Mouse (Mus musculus) CH12.LX (cell line): ENCODE data around the gene Rhbg. TPM values are rescaled to one million over a fixed set of nuclear protein-coding genes. Genes with fewer than 3 reads are reported as not detected.

Experiments used
- DNase-seq: peaks from one replicate; pipeline ENCODE4 v3.0.0-alpha.2; 2013; ENCODE audit errors: extremely low read depth
- H3K27ac ChIP-seq: 2 replicates; pipeline ENCODE4 v1.5.1; 2012; ENCODE audit warnings: low read depth, mild to moderate bottlenecking, control low read depth, moderate library complexity; ENCODE audit not compliant: insufficient read depth
- H3K27me3 ChIP-seq: replicated peaks from 2 replicates; pipeline ENCODE3; 2012; ENCODE audit warnings: inconsistent platforms
- H3K36me3 ChIP-seq, 2 experiments: replicated peaks in 1 of 2; 2 replicates each; pipeline versions ENCODE3 to v1.6.1; 2012; ENCODE audit warnings: inconsistent platforms in 1 of 2, low read length in 1 of 2, mild to moderate bottlenecking in 1 of 2, mixed read lengths in 1 of 2, moderate library complexity in 1 of 2; ENCODE audit not compliant: control insufficient read depth in 1 of 2, insufficient read depth in 1 of 2
- H3K4me1 ChIP-seq, 2 experiments: 2 replicates each; pipeline ENCODE4 v1.6.1; 2012; ENCODE audit warnings: inconsistent platforms in 1 of 2, moderate library complexity in 1 of 2; ENCODE audit not compliant: insufficient read depth in 2 of 2, control insufficient read depth in 1 of 2
- H3K4me2 ChIP-seq: 2 replicates; pipeline ENCODE4 v1.6.1; 2012; ENCODE audit warnings: low read depth, mild to moderate bottlenecking, control low read depth; ENCODE audit not compliant: poor library complexity, insufficient read depth, severe bottlenecking
- H3K4me3 ChIP-seq, 3 experiments: fragments of 150-350 bp in 1 of 3; sonication (generic) in 1 of 3; replicated peaks in 1 of 3; 2 replicates each; pipeline versions ENCODE3 to v1.5.1; 2011 to 2012; ENCODE audit warnings: low read depth in 2 of 3, low read length in 2 of 3, mild to moderate bottlenecking in 2 of 3, moderate library complexity in 2 of 3, control low read depth in 1 of 3, improper control_type of control experiment in 1 of 3, inconsistent platforms in 1 of 3, mixed read lengths in 1 of 3; ENCODE audit not compliant: poor library complexity in 1 of 3
- H3K79me2 ChIP-seq: replicated peaks from 2 replicates; pipeline ENCODE4 v1.6.1; 2012; ENCODE audit warnings: mild to moderate bottlenecking, moderate library complexity; ENCODE audit not compliant: control insufficient read depth, poor library complexity, insufficient read depth, severe bottlenecking; ENCODE audit errors: extremely low read depth
- H3K9ac ChIP-seq: 2 replicates; pipeline ENCODE4 v1.6.1; 2012; ENCODE audit warnings: low read depth, mild to moderate bottlenecking, control low read depth, moderate library complexity; ENCODE audit not compliant: insufficient read depth
- H3K9me3 ChIP-seq: replicated peaks from 2 replicates; pipeline ENCODE3; 2012; ENCODE audit warnings: low read length, inconsistent platforms, mixed read lengths
- BHLHE40 ChIP-seq: IDR thresholded peaks from 2 replicates; pipeline ENCODE4 v1.6.1; 2011; ENCODE audit warnings: mild to moderate bottlenecking, low read depth, low read length, improper control_type of control experiment
- CHD1 ChIP-seq: IDR thresholded peaks from 2 replicates; pipeline ENCODE4 v1.6.1; 2012; ENCODE audit warnings: low read depth, low read length, improper control_type of control experiment, inconsistent platforms
- CTCF ChIP-seq, 2 experiments: IDR thresholded peaks in 1 of 2; conservative IDR thresholded peaks in 1 of 2; 2 replicates each; pipeline ENCODE4 v1.5.1; 2011 to 2012; ENCODE audit warnings: low read depth in 2 of 2, low read length in 2 of 2, improper control_type of control experiment in 1 of 2, inconsistent platforms in 1 of 2, mild to moderate bottlenecking in 1 of 2, moderate library complexity in 1 of 2
- EP300 ChIP-seq: IDR thresholded peaks from 2 replicates; pipeline ENCODE4 v1.6.1; 2011; ENCODE audit warnings: low read length, improper control_type of control experiment
- ETS1 ChIP-seq: conservative IDR thresholded peaks from 2 replicates; pipeline ENCODE4 v1.6.1; 2012; ENCODE audit warnings: low read depth, mild to moderate bottlenecking, inconsistent platforms, low read length, improper control_type of control experiment, moderate library complexity
- GABPA ChIP-seq: IDR thresholded peaks from 2 replicates; pipeline ENCODE4 v1.6.1; 2012; ENCODE audit warnings: low read depth, low read length, improper control_type of control experiment, inconsistent platforms; ENCODE audit not compliant: insufficient replicate concordance
- HCFC1 ChIP-seq: IDR thresholded peaks from 2 replicates; pipeline ENCODE4 v1.6.1; 2012; ENCODE audit warnings: low read depth, mild to moderate bottlenecking, inconsistent platforms, low read length, improper control_type of control experiment
- JUND ChIP-seq: conservative IDR thresholded peaks from 2 replicates; pipeline ENCODE4 v1.6.1; 2011; ENCODE audit warnings: low read depth, low read length, improper control_type of control experiment
- KAT2A ChIP-seq: IDR thresholded peaks from 2 replicates; pipeline ENCODE4 v1.6.1; 2012; ENCODE audit warnings: low read length, improper control_type of control experiment, inconsistent platforms; ENCODE audit not compliant: insufficient replicate concordance
- MAX ChIP-seq: IDR thresholded peaks from 2 replicates; pipeline ENCODE4 v1.6.1; 2011; ENCODE audit warnings: low read length, improper control_type of control experiment
- MAZ ChIP-seq: IDR thresholded peaks from 2 replicates; pipeline ENCODE4 v1.6.1; 2012; ENCODE audit warnings: low read depth, mild to moderate bottlenecking, inconsistent platforms, low read length, improper control_type of control experiment, moderate library complexity
- MXI1 ChIP-seq: IDR thresholded peaks from 2 replicates; pipeline ENCODE4 v1.6.1; 2011; ENCODE audit warnings: mild to moderate bottlenecking, low read depth, low read length, improper control_type of control experiment
- MYC ChIP-seq: IDR thresholded peaks from 2 replicates; pipeline ENCODE4 v1.6.1; 2011; ENCODE audit warnings: low read depth, mild to moderate bottlenecking, improper control_type of control experiment, low read length
- NELFE ChIP-seq: IDR thresholded peaks from 2 replicates; pipeline ENCODE4 v1.6.1; 2011; ENCODE audit warnings: low read depth, low read length, improper control_type of control experiment
- NRF1 ChIP-seq: IDR thresholded peaks from 2 replicates; pipeline ENCODE4 v1.6.1; 2014; ENCODE audit warnings: low read depth, mild to moderate bottlenecking, inconsistent platforms, low read length, improper control_type of control experiment, moderate library complexity
- PAX5 ChIP-seq: IDR thresholded peaks from 2 replicates; pipeline ENCODE4 v1.6.1; 2012; ENCODE audit warnings: low read length, inconsistent platforms, mixed read lengths
- POLR2A ChIP-seq: IDR thresholded peaks from 2 replicates; pipeline ENCODE4 v1.6.1; 2011; ENCODE audit warnings: low read depth, mild to moderate bottlenecking, improper control_type of control experiment, low read length
- RAD21 ChIP-seq: IDR thresholded peaks from 2 replicates; pipeline ENCODE4 v1.6.1; 2011; ENCODE audit warnings: low read depth, mild to moderate bottlenecking, low read length, improper control_type of control experiment, moderate library complexity
- RCOR1 ChIP-seq: conservative IDR thresholded peaks from 2 replicates; pipeline ENCODE4 v1.6.1; 2012; ENCODE audit warnings: low read depth, mild to moderate bottlenecking, inconsistent platforms, low read length, improper control_type of control experiment
- SMC3 ChIP-seq: IDR thresholded peaks from 2 replicates; pipeline ENCODE4 v1.6.1; 2011; ENCODE audit warnings: low read depth, low read length, improper control_type of control experiment
- TBP ChIP-seq: conservative IDR thresholded peaks from 2 replicates; pipeline ENCODE4 v1.6.1; 2011; ENCODE audit warnings: low read depth, low read length, improper control_type of control experiment
- TCF12 ChIP-seq: IDR thresholded peaks from 2 replicates; pipeline ENCODE4 v1.6.1; 2014; ENCODE audit warnings: low read depth, mild to moderate bottlenecking, inconsistent platforms, low read length, improper control_type of control experiment
- USF1 ChIP-seq: IDR thresholded peaks from 2 replicates; pipeline ENCODE4 v1.6.1; 2014; ENCODE audit warnings: low read depth, mild to moderate bottlenecking, inconsistent platforms, low read length, improper control_type of control experiment
- USF2 ChIP-seq: conservative IDR thresholded peaks from 2 replicates; pipeline ENCODE4 v1.6.1; 2011; ENCODE audit warnings: low read depth, low read length, improper control_type of control experiment
- ZC3H11A ChIP-seq: IDR thresholded peaks from 2 replicates; pipeline ENCODE4 v1.6.1; 2012; ENCODE audit warnings: low read depth, mild to moderate bottlenecking, inconsistent platforms, low read length, improper control_type of control experiment
- ZKSCAN1 ChIP-seq: IDR thresholded peaks from 2 replicates; pipeline ENCODE4 v1.6.1; 2012; ENCODE audit warnings: low read depth, inconsistent platforms, low read length, improper control_type of control experiment, borderline replicate concordance
- ZMIZ1 ChIP-seq: IDR thresholded peaks from 2 replicates; pipeline ENCODE4 v1.6.1; 2012; ENCODE audit warnings: low read depth, mild to moderate bottlenecking, inconsistent platforms, low read length, improper control_type of control experiment
- ZNF384 ChIP-seq: IDR thresholded peaks from 2 replicates; pipeline ENCODE4 v1.6.1; 2012; ENCODE audit warnings: low read depth, low read length, improper control_type of control experiment, inconsistent platforms
- dilution Hi-C: fragments of 300-500 bp; cut with MboI; formaldehyde crosslinking; loops from 2 replicates; pipeline ENCODE4 v1.14.3; 2020; ENCODE audit warnings: low sequenced_read_pairs; ENCODE audit not compliant: extremely low pct_unique_long_range_greater_than_20kb, extremely low pct_ligation_motif_present
- in situ Hi-C: fragments of 300-500 bp; cut with MboI; formaldehyde crosslinking; loops from 3 replicates; pipeline ENCODE4 v1.14.3; 2019; ENCODE audit warnings: low sequenced_read_pairs, low pct_ligation_motif_present, low pct_unique_long_range_greater_than_20kb, mixed read lengths
- polyA plus RNA-seq: library from polyadenylated mRNA; unstranded; fragments of >175 nt; gene quantifications from 2 replicates; pipeline ENCODE4 v1.2.1, GENCODE M21; 2012; ENCODE audit warnings: low read depth; ENCODE audit not compliant: insufficient read length
- total RNA-seq, 2 experiments: library from RNA; depleted of rRNA; stranded (reverse); fragments of 300-350 nt in 1 of 2; fragments of >200 nt in 1 of 2; gene quantifications; 2 replicates each; pipeline ENCODE4 v1.2.3; 2012 to 2014

The Rhbg gene
- total and polyA plus RNA-seq, 3 experiments: 0.08 TPM; not detected in 2

GRCm38 (mm10) chr3:88204751-88205150, 49.8 kb downstream of the Rhbg start:
- dilution Hi-C loops: no loop called here
- H3K27me3 ChIP-seq: peaks cover 97% of the 10 kb centered on the region
- TF ChIP-seq MXI1 (no peak), CTCF (conservative IDR thresholded peaks at IDR 0.05 in 1 of 2, IDR thresholded peaks at IDR 0.05 in 1 of 2; ENCODE audit: low read depth in 2 of 2, low read length in 2 of 2) (no peak), ZKSCAN1 (no peak), ZMIZ1 (no peak), CHD1 (no peak), MAZ (no peak), JUND (no peak), MYC (no peak), EP300 (no peak), POLR2A (no peak), ETS1 (no peak), USF2 (no peak), TBP (no peak)
- TF ChIP-seq, all 38 proteins: peak for 0

GRCm38 (mm10) chr3:88203999-88204700, 50.4 kb downstream of the Rhbg start:
- dilution Hi-C loops: no loop called here

More at GRCm38 (mm10) chr3:88204751-88205150, 49.8 kb downstream of the Rhbg start:
- Histone ChIP-seq H3K36me3 (no peaks in the 10 kb centered on the region), H3K4me2 (no peak overlapping the region), H3K27ac (no peak overlapping the region), H3K4me3 (no peak overlapping the region), H3K79me2 (no peaks in the 10 kb centered on the region), H3K9me3 (peaks cover 7% of the 10 kb centered on the region), H3K9ac (no peak overlapping the region), H3K4me1 (no peaks in the 10 kb centered on the region)
- no peak for DNase-seq
- in situ Hi-C loops: no loop called here

More at GRCm38 (mm10) chr3:88203999-88204700, 50.4 kb downstream of the Rhbg start:
- no peak overlapping the region for H3K4me2 ChIP-seq
- H3K27ac ChIP-seq: no peak overlapping the region
- H3K79me2 ChIP-seq: no peaks in the 10 kb centered on the region
- H3K4me3 ChIP-seq: no peak overlapping the region
- H3K4me1 ChIP-seq: no peaks in the 10 kb centered on the region
- in situ Hi-C loops: no loop called here
- TF ChIP-seq GABPA (no peak), PAX5 (no peak), ZKSCAN1 (no peak), ZC3H11A (no peak), NRF1 (no peak), HCFC1 (no peak), KAT2A (no peak), MXI1 (no peak), NELFE (no peak), BHLHE40 (no peak), TCF12 (no peak), ZNF384 (no peak), MAX (no peak), MAZ (no peak), CHD1 (no peak), ETS1 (no peak), RAD21 (no peak), RCOR1 (no peak), USF1 (no peak), SMC3 (no peak)
- peaks cover 7% of the 10 kb centered on the region for H3K9me3 ChIP-seq
- H3K27me3 ChIP-seq: peaks cover 97% of the 10 kb centered on the region
- DNase-seq: no peak
- no peak overlapping the region for H3K9ac ChIP-seq
- no peaks in the 10 kb centered on the region for H3K36me3 ChIP-seq
